Mouse (Mus musculus) ovary, adult 2 months (tissue): ENCODE measurements around the gene Vmn2r89. TPM values are rescaled to one million over a fixed set of nuclear protein-coding genes. Genes with fewer than 3 reads are reported as not detected.

ENCODE experiments used
- polyA plus RNA-seq: library from polyadenylated mRNA; depleted of rRNA; stranded (reverse); fragments of >200 nt; gene quantifications from 2 replicates; pipeline ENCODE4 v1.2.3, GENCODE M21; 2012; rRNA removed

Gene Vmn2r89
- polyA plus RNA-seq, result not detected in 2 replicates

GRCm38 (mm10) chr14:51451557-51451956, at the start of gene Vmn2r89:
Vmn2r89 (plus strand) TSS chr14:51451857.

GRCm38 (mm10) chr14:51410520-51410919, 41.1 kb upstream of the Vmn2r89 start, which contains the start of gene Vmn2r88:
Vmn2r88 (plus strand) TSS chr14:51410820.

Other genes starting within 250 kb of the Vmn2r89 start
- not detected in 2 replicates for gene Ear14, start 248.5 kb upstream of the Vmn2r89 start, polyA plus RNA-seq
- gene Rnase2a, start 195.7 kb upstream of the Vmn2r89 start, polyA plus RNA-seq, result not detected in 2 replicates
- not detected in 2 replicates for gene Gm7247, start 90.1 kb upstream of the Vmn2r89 start, polyA plus RNA-seq
- not detected in 2 replicates for gene Vmn2r88, start 41.0 kb upstream of the Vmn2r89 start, polyA plus RNA-seq
- not detected in 2 replicates for gene Gm5622, start 100.9 kb downstream of the Vmn2r89 start, polyA plus RNA-seq
- gene Gm17175, start 122.2 kb downstream of the Vmn2r89 start, polyA plus RNA-seq, result not detected in 2 replicates
- gene Gm17174, start 140.3 kb downstream of the Vmn2r89 start, polyA plus RNA-seq, result not detected in 2 replicates
- gene Gm17078, start 159.5 kb downstream of the Vmn2r89 start, polyA plus RNA-seq, result not detected in 2 replicates
- gene Gm4181, start 183.8 kb downstream of the Vmn2r89 start, polyA plus RNA-seq, result not detected in 2 replicates
- gene Gm17079, start 243.6 kb downstream of the Vmn2r89 start, polyA plus RNA-seq, result not detected in 2 replicates